Mouse (Mus musculus) lung, postnatal 0 days (tissue): ENCODE measurements at regions not wholly inside any gene's neighbourhood (a gene's known extent, or its start where the extent isn't known, plus 50 kb on each side); places are given as distances from the start of the nearest gene placed in this dataset.
A peak's percentile ranks its signal among the peaks of the same experiment; 100 is the strongest.

ENCODE experiments used
- CTCF ChIP-seq: IDR thresholded peaks from 2 replicates; pipeline ENCODE4 v1.5.1; 2016; ENCODE audit warnings: antibody characterized with exemption, mild to moderate bottlenecking
- EP300 ChIP-seq: IDR thresholded peaks from 2 replicates; pipeline ENCODE4 v1.6.1; 2016; ENCODE audit warnings: antibody characterized with exemption, mild to moderate bottlenecking, control low read depth

GRCm38 (mm10) chr6:94363951-94364350, 80.2 kb upstream of the Magi1 start:
- TF ChIP-seq CTCF = peak; percentile 55
- no peak for TF ChIP-seq EP300
